Mouse (Mus musculus) midbrain, embryonic 11.5 days (tissue): ENCODE measurements around the gene Olfr820. TPM values are rescaled to one million over a fixed set of nuclear protein-coding genes. Genes with fewer than 3 reads are reported as not detected.

Experiments used
- ATAC-seq: fragments of 200-750 bp; cut with Nextera tagmentation; 2 replicates; pipeline ENCODE4 v1.8.0; 2017; ENCODE audit warnings: moderate TSS enrichment, moderate library complexity; ENCODE audit not compliant: low FRiP score
- DNase-seq: peaks from one replicate; pipeline ENCODE4 v3.0.0; 2015; ENCODE audit warnings: low spot score; ENCODE audit errors: missing footprints
- H3K27ac ChIP-seq: fragments of 300-500 bp; sonication (generic); 2 replicates; pipeline ENCODE4 v1.5.1; 2014; ENCODE audit warnings: low read depth, low read length
- H3K27me3 ChIP-seq: fragments of 300-500 bp; sonication (generic); 2 replicates; pipeline ENCODE4 v1.6.1; 2014; ENCODE audit warnings: mild to moderate bottlenecking, low read length, moderate library complexity, mixed read lengths; ENCODE audit not compliant: control insufficient read depth, insufficient read depth
- H3K36me3 ChIP-seq: fragments of 300-500 bp; sonication (generic); 2 replicates; pipeline ENCODE4 v1.6.1; 2014; ENCODE audit warnings: mild to moderate bottlenecking, low read length, moderate library complexity, mixed read lengths; ENCODE audit not compliant: control insufficient read depth, insufficient read depth
- H3K4me1 ChIP-seq: fragments of 300-500 bp; sonication (generic); 2 replicates; pipeline ENCODE4 v1.6.1; 2014; ENCODE audit warnings: low read length; ENCODE audit not compliant: control insufficient read depth, insufficient read depth
- H3K4me2 ChIP-seq: fragments of 300-500 bp; sonication (generic); 2 replicates; pipeline ENCODE4 v1.6.1; 2014; ENCODE audit warnings: mild to moderate bottlenecking, moderate library complexity
- H3K4me3 ChIP-seq: fragments of 300-500 bp; sonication (generic); 2 replicates; pipeline ENCODE4 v1.5.1; 2014; ENCODE audit warnings: low read depth, low read length
- H3K9ac ChIP-seq: fragments of 300-500 bp; sonication (generic); 2 replicates; pipeline ENCODE4 v1.6.1; 2014; ENCODE audit warnings: low read length
- H3K9me3 ChIP-seq: fragments of 300-500 bp; sonication (generic); 2 replicates; pipeline ENCODE4 v1.6.1; 2016; ENCODE audit warnings: low read length; ENCODE audit not compliant: control insufficient read depth
- WGBS: fragments of 180-500 bp; shearing (Covaris S2); extraction: QIAGEN DNeasy Blood & Tissue Kit; methylation state at CpG from one replicate; pipeline ENCODE4 v1.1.7; 2014; 5-methylcytosine and 5-hydroxymethylcytosine counted together
- polyA plus RNA-seq: library from polyadenylated mRNA; unstranded; fragments of >200 nt; fragmentation: Nextera tagmentation; extraction: Ambion mirVana; gene quantifications from 2 replicates; pipeline ENCODE4 v1.2.1, GENCODE M21; 2014

Gene Olfr820
- polyA plus RNA-seq, 1 experiment from 2014 or later = not detected

DNA sequence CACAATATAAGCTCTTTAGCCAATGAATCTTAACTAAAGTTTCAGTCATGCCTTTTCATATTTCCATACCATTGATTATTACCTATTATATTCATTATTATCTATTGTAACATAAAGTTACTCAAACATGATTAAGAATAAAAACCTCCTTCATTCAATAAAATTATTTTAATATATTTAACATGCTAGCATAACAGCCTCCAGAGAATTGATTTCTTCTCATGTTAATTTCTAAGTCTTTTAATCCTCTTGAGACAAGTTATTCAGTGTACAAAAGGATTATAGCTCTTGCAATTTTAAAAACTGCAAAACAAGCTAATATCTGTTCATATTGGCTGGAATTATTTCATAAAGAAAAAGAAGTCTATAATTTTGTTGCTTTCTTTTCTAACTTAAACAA lies 17.6 kb downstream of the Olfr820 start, which contains the start of gene Olfr821:
Olfr821 (plus strand) TSS at position 301 of the 400 bp plus-strand sequence.
- Histone ChIP-seq H3K4me3 (no peak within 1 kb of the TSS), H3K9ac (no peak within 1 kb of the TSS), H3K36me3 (no peaks in the 10 kb centered on the region), H3K4me2 (no peak within 1 kb of the TSS), H3K9me3 (no peaks in the 10 kb centered on the region), H3K27ac (no peak within 1 kb of the TSS), H3K27me3 (no peaks in the 10 kb centered on the region), H3K4me1 (no peaks in the 10 kb centered on the region)
- no peak for ATAC-seq
- DNase-seq = no peak

- Histone ChIP-seq H3K4me1 (no peaks in the 10 kb centered on the region), H3K27ac (no peak overlapping the region), H3K36me3 (no peaks in the 10 kb centered on the region), H3K4me3 (no peak overlapping the region), H3K27me3 (no peaks in the 10 kb centered on the region), H3K9me3 (no peaks in the 10 kb centered on the region), H3K9ac (no peak overlapping the region), H3K4me2 (no peak overlapping the region)
- 70% methylated on average over 6 of the region's 6 CpGs for WGBS
- DNase-seq (no peak), ATAC-seq (no peak; the same call in 1 of the 2 replicates)
Observed at GRCm38 (mm10) chr10:130037096-130037495, 24.7 kb downstream of the Olfr820 start.

Other genes starting within 250 kb of the Olfr820 start
- not detected in 2 replicates for gene Olfr808, start 247.1 kb upstream of the Olfr820 start, polyA plus RNA-seq
- gene Olfr809, start 238.0 kb upstream of the Olfr820 start, polyA plus RNA-seq = not detected in 2 replicates
- not detected in 2 replicates for gene Olfr810, start 217.7 kb upstream of the Olfr820 start, polyA plus RNA-seq
- not detected in 2 replicates for gene Olfr811, start 208.2 kb upstream of the Olfr820 start, polyA plus RNA-seq
- not detected in 2 replicates for gene Olfr812, start 166.5 kb upstream of the Olfr820 start, polyA plus RNA-seq
- not detected in 2 replicates for gene Olfr813, start 157.3 kb upstream of the Olfr820 start, polyA plus RNA-seq
- not detected in 2 replicates for gene Olfr814, start 132.8 kb upstream of the Olfr820 start, polyA plus RNA-seq
- not detected in 2 replicates for gene Olfr815, start 106.8 kb upstream of the Olfr820 start, polyA plus RNA-seq
- not detected in 2 replicates for gene Olfr816, start 97.0 kb upstream of the Olfr820 start, polyA plus RNA-seq
- gene Olfr818, start 63.5 kb upstream of the Olfr820 start, polyA plus RNA-seq = not detected in 2 replicates
- not detected in 2 replicates for gene Olfr819, start 45.4 kb upstream of the Olfr820 start, polyA plus RNA-seq
- gene Olfr247, start 36.5 kb upstream of the Olfr820 start, polyA plus RNA-seq = not detected in 2 replicates
- gene Gm10310, start 27.6 kb upstream of the Olfr820 start, polyA plus RNA-seq = not detected in 2 replicates
- not detected in 2 replicates for gene Olfr821, start 17.7 kb downstream of the Olfr820 start, polyA plus RNA-seq
- not detected in 2 replicates for gene Olfr822, start 58.6 kb downstream of the Olfr820 start, polyA plus RNA-seq
- not detected in 2 replicates for gene Olfr823, start 102.8 kb downstream of the Olfr820 start, polyA plus RNA-seq
- not detected in 2 replicates for gene Olfr824, start 117.4 kb downstream of the Olfr820 start, polyA plus RNA-seq
- not detected in 2 replicates for gene Olfr825, start 154.1 kb downstream of the Olfr820 start, polyA plus RNA-seq
- not detected in 2 replicates for gene Olfr826, start 171.6 kb downstream of the Olfr820 start, polyA plus RNA-seq
- not detected in 2 replicates for gene Olfr827, start 201.8 kb downstream of the Olfr820 start, polyA plus RNA-seq